In genomic region chr6:13871625-13871958, GRCm38 (mm10) we compare ENCODE assay signal across 8 mouse cellular contexts. TPM values are rescaled to one million over a fixed set of nuclear protein-coding genes. Genes with fewer than 3 reads are reported as not detected.
DNase-seq lines count a peak whose midpoint lies in the region; ATAC-seq lines count a peak whose summit lies in the region.

No protein-coding gene starts in this region.

- peak overlapping the region; percentile 66 for H3K9ac ChIP-seq in lung, embryonic 15.5 days
- H3K9ac ChIP-seq in limb, embryonic 11.5 days (ENCODE audit: low read length): peak overlapping the region; percentile 72; the same call in 1 of the 2 replicates
- no peak overlapping the region; the same call in 1 of the 2 replicates for H3K9ac ChIP-seq in neural tube, embryonic 15.5 days (replicated peaks)

- WGBS in lung, embryonic 15.5 days: under 1% methylated on average over 7 of the region's 7 CpGs
- 2% methylated on average over 7 of the region's 7 CpGs for WGBS in limb, embryonic 11.5 days
- 3% methylated on average over 7 of the region's 7 CpGs for WGBS in neural tube, embryonic 15.5 days

- ATAC-seq in lung, embryonic 15.5 days (ENCODE audit: borderline replicate concordance, extremely low read depth, low FRiP score, low TSS enrichment): peak; percentile 76
- ATAC-seq in erythroblast, adult 5-6 weeks (replicated peaks; ENCODE audit: low FRiP score, poor library complexity, severe bottlenecking): peak; percentile 76
- peak; percentile 72 for ATAC-seq in limb, embryonic 11.5 days (ENCODE audit: insufficient number of reproducible peaks, low FRiP score, low TSS enrichment, low read depth)
- ATAC-seq in neural tube, embryonic 15.5 days (ENCODE audit: low FRiP score): peak; percentile 84

- peak overlapping the region; percentile 78 for H3K27ac ChIP-seq in lung, embryonic 15.5 days
- H3K27ac ChIP-seq in limb, embryonic 11.5 days (replicated peaks; ENCODE audit: low read depth, low read length): no peak overlapping the region
- H3K27ac ChIP-seq in neural tube, embryonic 15.5 days (replicated peaks): peak overlapping the region; percentile 65

- 0 out of 2 replicates have a peak, but pooled peaks cover 4% of the 10 kb centered on the region for H3K36me3 ChIP-seq in lung, embryonic 15.5 days
- no peaks in the 10 kb centered on the region for H3K36me3 ChIP-seq in limb, embryonic 11.5 days (ENCODE audit: control insufficient read depth, insufficient read depth, low read length)
- H3K36me3 ChIP-seq in neural tube, embryonic 15.5 days: no peaks in the 10 kb centered on the region

- DNase-seq in lung, postnatal 10 days: no peak
- no peak for DNase-seq in limb, embryonic 11.5 days (ENCODE audit: low spot score)
- no peak for DNase-seq in T-cell, adult 2 months (ENCODE audit: low spot score)
- no peak for DNase-seq in cerebellum, adult 11 months
- DNase-seq in thymus, postnatal 36 days: no peak

- H3K4me3 ChIP-seq in lung, embryonic 15.5 days: peak overlapping the region; percentile 57
- peak overlapping the region; percentile 51 for H3K4me3 ChIP-seq in limb, embryonic 11.5 days (ENCODE audit: low read depth, low read length)
- peak overlapping the region; percentile 64 for H3K4me3 ChIP-seq in neural tube, embryonic 15.5 days (replicated peaks)

- H3K27me3 ChIP-seq in lung, embryonic 15.5 days: no peaks in the 10 kb centered on the region
- H3K27me3 ChIP-seq in limb, embryonic 11.5 days (ENCODE audit: control insufficient read depth, insufficient read depth, low read length): no peaks in the 10 kb centered on the region
- H3K27me3 ChIP-seq in neural tube, embryonic 15.5 days (replicated peaks): no peaks in the 10 kb centered on the region

- H3K9me3 ChIP-seq in lung, embryonic 15.5 days: no peaks in the 10 kb centered on the region
- H3K9me3 ChIP-seq in limb, embryonic 11.5 days (ENCODE audit: control insufficient read depth, low read length): no peaks in the 10 kb centered on the region
- H3K9me3 ChIP-seq in neural tube, embryonic 15.5 days (replicated peaks): no peaks in the 10 kb centered on the region

- peak overlapping the region; percentile 61 for H3K4me2 ChIP-seq in lung, embryonic 15.5 days
- H3K4me2 ChIP-seq in limb, embryonic 11.5 days (ENCODE audit: low read depth, severe bottlenecking): peak overlapping the region; percentile 25; the same call in 1 of the 2 replicates
- H3K4me2 ChIP-seq in neural tube, embryonic 15.5 days: peak overlapping the region; percentile 57

- peaks cover 6% of the 10 kb centered on the region; the same call in 1 of the 2 replicates for H3K4me1 ChIP-seq in lung, embryonic 15.5 days
- H3K4me1 ChIP-seq in limb, embryonic 11.5 days (ENCODE audit: control insufficient read depth, insufficient read depth, low read length): 0 out of 2 replicates have a peak, but pooled peaks cover 3% of the 10 kb centered on the region
- H3K4me1 ChIP-seq in neural tube, embryonic 15.5 days: peaks cover 10% of the 10 kb centered on the region

RNA-seq across cellular contexts. Expression of gene 2610001J05Rik, which starts 0.3 kb away (rescaled TPM):
- 130 and 135 TPM in 2 replicates for polyA plus RNA-seq in lung, embryonic 15.5 days (2015; fragmentation: Nextera tagmentation; extraction: Ambion mirVana)
- total RNA-seq in erythroblast, adult 5-6 weeks (2015; ENCODE audit: low replicate concordance): 9.0 and 13.1 TPM in 2 replicates
- total RNA-seq in erythroblast, adult 5-6 weeks (2017; ENCODE audit: low replicate concordance): 10.6 and 11.6 TPM in 2 replicates
- polyA plus RNA-seq in limb, embryonic 11.5 days (2014; fragmentation: Nextera tagmentation; extraction: Ambion mirVana): 69.7 and 70.6 TPM in 2 replicates
- polyA plus RNA-seq in neural tube, embryonic 15.5 days (2015; fragmentation: Nextera tagmentation; extraction: Ambion mirVana): 107 and 111 TPM in 2 replicates

RNA-seq across cellular contexts. Expression of gene Gpr85, which starts 31.9 kb away (rescaled TPM):
- 3.8 and 4.1 TPM in 2 replicates for polyA plus RNA-seq in lung, embryonic 15.5 days (2015; fragmentation: Nextera tagmentation; extraction: Ambion mirVana)
- 0.19 TPM in 1 of 2 replicates, not detected in the other for total RNA-seq in erythroblast, adult 5-6 weeks (2015; ENCODE audit: low replicate concordance)
- total RNA-seq in erythroblast, adult 5-6 weeks (2017; ENCODE audit: low replicate concordance): not detected in 2 replicates
- polyA plus RNA-seq in limb, embryonic 11.5 days (2014; fragmentation: Nextera tagmentation; extraction: Ambion mirVana): 2.9 and 3.4 TPM in 2 replicates
- polyA plus RNA-seq in neural tube, embryonic 15.5 days (2015; fragmentation: Nextera tagmentation; extraction: Ambion mirVana): 100 and 119 TPM in 2 replicates

Comparison
In these comparisons a context has a peak if more than half of its experiments do, and no peak if none do; other contexts are left out.
1. RNA of gene Gpr85, which starts 31.9 kb away (polyA plus RNA-seq): 100 to 119 TPM in neural tube, embryonic 15.5 days; 3.8 to 4.1 TPM in lung, embryonic 15.5 days and 2.9 to 3.4 TPM in limb, embryonic 11.5 days; every median in the first group is over 10 times any median in the second.
2. Peak in every context shown above with its lines, with median percentiles within 50 percentile points of each other: ATAC-seq, H3K4me2 ChIP-seq and H3K4me3 ChIP-seq.